Mouse (Mus musculus): ENCODE data around the gene Hic2.

GRCm38 (mm10) chr16:17287103-17287502 lies 53.7 kb downstream of the Hic2 start:
- TF ChIP-seq GATA1 (IDR thresholded peaks at IDR 0.05; ENCODE audit: borderline replicate concordance, low read length) (no peak), FLI1 (IDR thresholded peaks at IDR 0.05; ENCODE audit: low read length) (no peak)
